23 mouse cellular contexts compared by ENCODE assay signal in the genomic region with DNA sequence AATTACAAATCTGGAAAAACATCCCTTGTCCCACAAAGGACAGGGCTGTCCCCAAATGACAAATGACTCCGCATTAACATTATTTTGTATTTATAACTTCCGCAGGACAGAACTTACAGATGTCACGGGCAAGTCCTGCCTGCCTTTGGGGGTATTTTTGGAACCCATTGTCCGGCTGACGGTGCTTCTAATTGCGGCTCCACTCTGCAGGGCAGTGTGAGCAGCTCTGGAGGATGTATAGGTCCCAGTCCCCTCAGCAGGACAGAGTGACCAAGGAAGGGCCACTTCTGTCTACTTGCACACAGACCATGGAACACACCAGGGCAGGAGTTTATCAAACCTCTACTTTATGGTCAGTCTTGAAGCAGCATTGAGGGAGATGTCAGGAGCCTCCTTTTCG. TPM values are rescaled to one million over a fixed set of nuclear protein-coding genes. Genes with fewer than 3 reads are reported as not detected.
DNase-seq lines count a peak whose midpoint lies in the region; ATAC-seq and TF ChIP-seq lines count a peak whose summit lies in the region.
"Had no signal": no experiment of that assay in that cellular context is flagged by ENCODE, and none has a peak within 500 bp of the region (broad histone marks: within the 10 kb centered on the region; RNA-seq: fewer than 3 reads in every experiment).

No protein-coding gene starts in this region.

- no peak overlapping the region; the same call in 1 of the 2 replicates for H3K9ac ChIP-seq in heart, embryonic 11.5 days (ENCODE audit: low read depth, low read length)
- peak overlapping the region; percentile 50 for H3K9ac ChIP-seq in heart, embryonic 16.5 days (ENCODE audit: low read length)
- H3K9ac ChIP-seq in kidney, postnatal 0 days (ENCODE audit: low read depth, low read length) = no peak overlapping the region
- H3K9ac ChIP-seq in kidney, embryonic 14.5 days (ENCODE audit: low read depth, low read length) = no peak overlapping the region
- H3K9ac ChIP-seq: embryonic facial prominence, embryonic 12.5 days; forebrain, embryonic 15.5 days; hindbrain, embryonic 13.5 days had no signal

- no peaks in the 10 kb centered on the region for H3K27me3 ChIP-seq in heart, embryonic 11.5 days (ENCODE audit: control insufficient read depth, insufficient read depth, low read length)
- no peaks in the 10 kb centered on the region for H3K27me3 ChIP-seq in heart, embryonic 16.5 days (ENCODE audit: control insufficient read depth, insufficient read depth, low read length)
- H3K27me3 ChIP-seq in kidney, postnatal 0 days (ENCODE audit: insufficient read depth, low read length) = no peaks in the 10 kb centered on the region
- no peaks in the 10 kb centered on the region for H3K27me3 ChIP-seq in kidney, embryonic 14.5 days (ENCODE audit: control insufficient read depth, insufficient read depth, low read length)
- H3K27me3 ChIP-seq: embryonic facial prominence, embryonic 12.5 days; forebrain, embryonic 15.5 days; hindbrain, embryonic 13.5 days had no signal

- no peak for DNase-seq in heart, adult 9 months (ENCODE audit: low spot score in 2 of 2)
- DNase-seq in heart, postnatal 14 days = no peak
- DNase-seq in kidney, postnatal 0 days (ENCODE audit: low spot score) = peak; percentile 31
- DNase-seq: adrenal gland, postnatal 14 days; cerebellum, adult 11-12 months; cerebellum, adult 9-10 months; cerebellum, postnatal 25 days; gastrocnemius, postnatal 36 days had no signal

- TF ChIP-seq CTCF in kidney, postnatal 0 days (IDR thresholded peaks at IDR 0.05; ENCODE audit: low read depth) = no peak

- no peak for ATAC-seq in heart, embryonic 11.5 days (replicated peaks; ENCODE audit: insufficient number of reproducible peaks, low FRiP score, low TSS enrichment)
- no peak for ATAC-seq in heart, embryonic 16.5 days (replicated peaks; ENCODE audit: extremely low read depth, insufficient read depth, low FRiP score)
- ATAC-seq in kidney, postnatal 0 days (replicated peaks; ENCODE audit: low FRiP score, low read depth) = no peak
- no peak for ATAC-seq in kidney, embryonic 14.5 days (ENCODE audit: low FRiP score, low TSS enrichment)
- ATAC-seq: activated CD4-positive, CD25-positive, alpha-beta regulatory T cell, adult 4 months; forebrain, embryonic 15.5 days; hindbrain, postnatal 0 days; Patski had no signal

- no peak overlapping the region for H3K4me3 ChIP-seq in heart, embryonic 11.5 days (ENCODE audit: low read depth, low read length)
- no peak overlapping the region for H3K4me3 ChIP-seq in heart, embryonic 16.5 days (ENCODE audit: low read length)
- H3K4me3 ChIP-seq in kidney, postnatal 0 days (replicated peaks; ENCODE audit: low read depth, low read length) = no peak overlapping the region
- no peak overlapping the region for H3K4me3 ChIP-seq in kidney, embryonic 14.5 days (ENCODE audit: low read length)
- H3K4me3 ChIP-seq: embryonic facial prominence, embryonic 12.5 days; forebrain, embryonic 15.5 days; hindbrain, embryonic 13.5 days had no signal

- peak overlapping the region; percentile 72 for H3K27ac ChIP-seq in heart, embryonic 11.5 days (ENCODE audit: low read depth, low read length)
- peak overlapping the region; percentile 21; the same call in 1 of the 2 replicates for H3K27ac ChIP-seq in heart, embryonic 16.5 days (ENCODE audit: low read length)
- H3K27ac ChIP-seq in kidney, postnatal 0 days = no peak overlapping the region
- no peak overlapping the region for H3K27ac ChIP-seq in kidney, embryonic 14.5 days (ENCODE audit: low read depth, low read length)
- H3K27ac ChIP-seq: embryonic facial prominence, embryonic 12.5 days; forebrain, embryonic 15.5 days; hindbrain, embryonic 13.5 days; hindbrain, postnatal 0 days had no signal

- intact Hi-C loops in heart, postnatal 14 days (cut with DNase I) = no loop called here

- WGBS in heart, embryonic 11.5 days (ENCODE audit: insufficient replicate concordance) = 47% methylated on average over 7 of the region's 7 CpGs
- WGBS in heart, embryonic 16.5 days = 45% methylated on average over 7 of the region's 7 CpGs
- 56% methylated on average over 7 of the region's 7 CpGs for WGBS in kidney, postnatal 0 days
- 54% methylated on average over 7 of the region's 7 CpGs for WGBS in kidney, embryonic 14.5 days

- peaks cover 40% of the 10 kb centered on the region for H3K4me1 ChIP-seq in heart, embryonic 11.5 days (ENCODE audit: control insufficient read depth, insufficient read depth, low read length)
- H3K4me1 ChIP-seq in heart, embryonic 16.5 days (ENCODE audit: control insufficient read depth, insufficient read depth, low read length) = peaks cover 18% of the 10 kb centered on the region
- H3K4me1 ChIP-seq in kidney, postnatal 0 days (replicated peaks; ENCODE audit: insufficient read depth, low read length) = peaks cover 10% of the 10 kb centered on the region; the same call in 1 of the 2 replicates
- H3K4me1 ChIP-seq in kidney, embryonic 14.5 days (ENCODE audit: control insufficient read depth, insufficient read depth, low read length) = peaks cover 18% of the 10 kb centered on the region; the same call in 1 of the 2 replicates
- H3K4me1 ChIP-seq: forebrain, embryonic 15.5 days had no signal

- H3K36me3 ChIP-seq in heart, embryonic 11.5 days (ENCODE audit: control insufficient read depth, insufficient read depth, low read length) = no peaks in the 10 kb centered on the region
- H3K36me3 ChIP-seq in heart, embryonic 16.5 days (ENCODE audit: control insufficient read depth, insufficient read depth) = no peaks in the 10 kb centered on the region
- H3K36me3 ChIP-seq in kidney, postnatal 0 days (ENCODE audit: insufficient read depth, low read length) = no peaks in the 10 kb centered on the region
- H3K36me3 ChIP-seq in kidney, embryonic 14.5 days (ENCODE audit: control insufficient read depth, insufficient read depth, low read length) = no peaks in the 10 kb centered on the region
- H3K36me3 ChIP-seq: embryonic facial prominence, embryonic 12.5 days; forebrain, embryonic 15.5 days; hindbrain, embryonic 13.5 days had no signal

- no peak overlapping the region; the same call in 1 of the 2 replicates for H3K4me2 ChIP-seq in heart, embryonic 11.5 days
- H3K4me2 ChIP-seq in heart, embryonic 16.5 days (ENCODE audit: low read depth, low read length) = no peak overlapping the region
- no peak overlapping the region for H3K4me2 ChIP-seq in kidney, postnatal 0 days (ENCODE audit: low read length)
- H3K4me2 ChIP-seq in kidney, embryonic 14.5 days (replicated peaks; ENCODE audit: low read depth, low read length) = no peak overlapping the region
- H3K4me2 ChIP-seq: embryonic facial prominence, embryonic 12.5 days; forebrain, embryonic 15.5 days; hindbrain, embryonic 13.5 days had no signal

- no peaks in the 10 kb centered on the region for H3K9me3 ChIP-seq in heart, embryonic 11.5 days (replicated peaks; ENCODE audit: control insufficient read depth, low read length)
- no peaks in the 10 kb centered on the region for H3K9me3 ChIP-seq in heart, embryonic 16.5 days (replicated peaks; ENCODE audit: control insufficient read depth, low read length)
- no peaks in the 10 kb centered on the region for H3K9me3 ChIP-seq in kidney, postnatal 0 days (replicated peaks; ENCODE audit: low read length)
- H3K9me3 ChIP-seq in kidney, embryonic 14.5 days (ENCODE audit: control insufficient read depth, low read length) = no peaks in the 10 kb centered on the region
- H3K9me3 ChIP-seq: embryonic facial prominence, embryonic 12.5 days; forebrain, embryonic 15.5 days; hindbrain, embryonic 13.5 days had no signal

RNA-seq across cellular contexts. Expression of a gene that starts 16.9 kb away (rescaled TPM):
- 25.7 and 28.0 TPM in 2 replicates for polyA plus RNA-seq in heart, embryonic 11.5 days (2014; fragmentation: Nextera tagmentation; extraction: Ambion mirVana)
- 3.9 and 5.7 TPM in 2 replicates for polyA plus RNA-seq in heart, embryonic 16.5 days (2015; fragmentation: Nextera tagmentation; extraction: Ambion mirVana)
- total RNA-seq in heart, postnatal 14 days (2021) = 1 to 10 TPM; 1.0 to 1.2 TPM
- 1.9 TPM in 2 replicates for polyA plus RNA-seq in kidney, postnatal 0 days (2015; fragmentation: Nextera tagmentation; extraction: Ambion mirVana)
- polyA plus RNA-seq in kidney, embryonic 14.5 days (2014; fragmentation: Nextera tagmentation; extraction: Ambion mirVana) = 3.5 and 4.5 TPM in 2 replicates
- total RNA-seq: CH12.LX; gastrocnemius, adult 8-10 months; gastrocnemius, postnatal 36 days; hematopoietic stem cell, adult 5-6 weeks; hindbrain, postnatal 0 days had no signal
- polyA plus RNA-seq: activated CD4-positive, CD25-positive, alpha-beta regulatory T cell, adult 4 months; cortical plate, adult 2 months; forebrain, embryonic 15.5 days; hindbrain, postnatal 0 days; Patski had no signal

RNA-seq across cellular contexts. Expression of a gene that starts 27.9 kb away (rescaled TPM):
- polyA plus RNA-seq in heart, embryonic 11.5 days (2014; fragmentation: Nextera tagmentation; extraction: Ambion mirVana) = 0.10 TPM in 1 of 2 replicates, not detected in the other
- polyA plus RNA-seq in heart, embryonic 16.5 days (2015; fragmentation: Nextera tagmentation; extraction: Ambion mirVana) = 0.05 and 0.22 TPM in 2 replicates
- not detected for total RNA-seq in heart, postnatal 14 days (2021)
- polyA plus RNA-seq in kidney, postnatal 0 days (2015; fragmentation: Nextera tagmentation; extraction: Ambion mirVana) = 0.29 and 0.33 TPM in 2 replicates
- 0.37 and 1.1 TPM in 2 replicates for polyA plus RNA-seq in kidney, embryonic 14.5 days (2014; fragmentation: Nextera tagmentation; extraction: Ambion mirVana)
- total RNA-seq: adrenal gland, adult 18-20 months; adrenal gland, postnatal 14 days; CH12.LX; gastrocnemius, adult 8-10 months; gastrocnemius, postnatal 36 days; heart, adult 18-20 months; hematopoietic stem cell, adult 5-6 weeks; hindbrain, postnatal 0 days had no signal
- polyA plus RNA-seq: activated CD4-positive, CD25-positive, alpha-beta regulatory T cell, adult 4 months; cortical plate, adult 2 months; forebrain, embryonic 15.5 days; hindbrain, embryonic 13.5 days; hindbrain, postnatal 0 days; Patski had no signal

RNA-seq across cellular contexts. Expression of a gene that starts 44.3 kb away (rescaled TPM):
- polyA plus RNA-seq in heart, embryonic 11.5 days (2014; fragmentation: Nextera tagmentation; extraction: Ambion mirVana) = 11.8 TPM in 2 replicates
- polyA plus RNA-seq in heart, embryonic 16.5 days (2015; fragmentation: Nextera tagmentation; extraction: Ambion mirVana) = 6.1 and 9.9 TPM in 2 replicates
- total RNA-seq in heart, postnatal 14 days (2021) = 10 to 100 TPM; 14.3 to 14.6 TPM
- polyA plus RNA-seq in kidney, postnatal 0 days (2015; fragmentation: Nextera tagmentation; extraction: Ambion mirVana) = 12.0 and 13.1 TPM in 2 replicates
- polyA plus RNA-seq in kidney, embryonic 14.5 days (2014; fragmentation: Nextera tagmentation; extraction: Ambion mirVana) = 13.3 and 21.1 TPM in 2 replicates

Comparison
In these comparisons a context has a peak if more than half of its experiments do, and no peak if none do; other contexts are left out.
1. H3K27ac ChIP-seq: peak in heart, embryonic 11.5 days (single experiment) and heart, embryonic 16.5 days (single experiment); none in kidney, postnatal 0 days (single experiment) and kidney, embryonic 14.5 days (single experiment).